Mouse (Mus musculus) forebrain, embryonic 11.5 days (tissue): Measurements from ENCODE around the gene Hoxa11. TPM values are rescaled to one million over a fixed set of nuclear protein-coding genes. Genes with fewer than 3 reads are reported as not detected.

Experiments used
- microRNA counts: library from miRNA; unstranded; fragments of <30 nt; microRNA quantifications from one replicate; lab custom pipeline; 2015
- microRNA-seq: library from miRNA; unstranded; fragments of <30 nt; microRNA quantifications from one replicate; pipeline ENCODE4, GENCODE M21; 2016; ENCODE audit not compliant: insufficient number of aligned reads
- polyA plus RNA-seq: library from polyadenylated mRNA; unstranded; fragments of >200 nt; fragmentation: Nextera tagmentation; extraction: Ambion mirVana; gene quantifications from 2 replicates; pipeline ENCODE4 v1.2.1, GENCODE M21; 2014

Hoxa11 gene
- polyA plus RNA-seq, 1 experiment from 2014 or later, result not detected

MicroRNAs within 50 kb of the gene (microRNA counts, 519-probe panel; counts per million panel counts)
- microRNA mmu-miR-196b (lab: Ali Mortazavi, UCI), result 31.2 counts per million

Small RNAs within 50 kb of the gene (microRNA-seq; reads per million reads assigned to microRNA genes)
- 9.3 reads per million, percentile 3 among the genes with 10 or more reads in this experiment for gene Mir196b

Other genes starting within 250 kb of the Hoxa11 start
- gene Skap2, start 233.3 kb downstream of the Hoxa11 start, polyA plus RNA-seq, result 6.1 and 7.7 TPM in 2 replicates
- 0.43 TPM in 1 of 2 replicates, not detected in the other for gene Hoxa1, start 87.5 kb downstream of the Hoxa11 start, polyA plus RNA-seq
- not detected in 2 replicates for gene Hoxa2, start 81.0 kb downstream of the Hoxa11 start, polyA plus RNA-seq
- not detected in 2 replicates for gene 5730596B20Rik, start 68.3 kb downstream of the Hoxa11 start, polyA plus RNA-seq
- not detected in 2 replicates for gene Hoxa4, start 54.1 kb downstream of the Hoxa11 start, polyA plus RNA-seq
- gene Hoxa5, start 41.2 kb downstream of the Hoxa11 start, polyA plus RNA-seq, result not detected in 2 replicates
- gene Hoxa6, start 37.1 kb downstream of the Hoxa11 start, polyA plus RNA-seq, result not detected in 2 replicates
- gene Hoxa3, start 32.5 kb downstream of the Hoxa11 start, polyA plus RNA-seq, result not detected in 2 replicates
- not detected in 2 replicates for gene Gm28308, start 32.5 kb downstream of the Hoxa11 start, polyA plus RNA-seq
- not detected in 2 replicates for gene Hoxa7, start 24.0 kb downstream of the Hoxa11 start, polyA plus RNA-seq
- not detected in 2 replicates for gene Hoxa9, start 14.7 kb downstream of the Hoxa11 start, polyA plus RNA-seq
- gene Hoxa10, start 5.0 kb downstream of the Hoxa11 start, polyA plus RNA-seq, result not detected in 2 replicates
- not detected in 2 replicates for gene Hoxa13, start 15.1 kb upstream of the Hoxa11 start, polyA plus RNA-seq
- not detected in 2 replicates for gene Evx1, start 67.7 kb upstream of the Hoxa11 start, polyA plus RNA-seq